Mouse (Mus musculus): ENCODE measurements at regions not wholly inside any gene's neighbourhood (a gene's known extent, or its start where the extent isn't known, plus 50 kb on each side); places are given as distances from the start of the nearest gene placed in this dataset.

GRCm38 (mm10) chr15:29568411-29568810 is 604.0 kb upstream of the Ctnnd2 start:
- no peak for TF ChIP-seq CTCF (IDR thresholded peaks at IDR 0.05; ENCODE audit: low read depth)
- Histone ChIP-seq H3K9me3 (ENCODE audit: low read depth, low read length) (no peaks in the 10 kb centered on the region), H3K36me3 (ENCODE audit: insufficient read depth) (no peaks in the 10 kb centered on the region), H3K4me3 (ENCODE audit: low read depth, low read length) (no peak overlapping the region), H3K27ac (ENCODE audit: low read depth) (no peak overlapping the region), H3K4me1 (ENCODE audit: insufficient read depth) (no peaks in the 10 kb centered on the region), H3K4me2 (no peak overlapping the region), H3K27me3 (ENCODE audit: insufficient read depth, low read length) (no peaks in the 10 kb centered on the region), H3K9ac (no peak overlapping the region)
- 78% methylated on average over 1 of the region's 1 CpGs for WGBS
- ATAC-seq (ENCODE audit: insufficient read depth) (no peak), DNase-seq (no peak)

Data from lung, embryonic 14.5 days (tissue).